Mouse (Mus musculus) heart, adult 2 months (tissue): ENCODE measurements at regions not wholly inside any gene's neighbourhood (a gene's known extent, or its start where the extent isn't known, plus 50 kb on each side); places are given as distances from the start of the nearest gene placed in this dataset.
"Not testable (repeated sequence)": the region's sequence is repeated elsewhere in the genome, so short reads cannot be mapped to it uniquely, and the experiment has no call there.

Experiments used
- CTCF ChIP-seq: fragments of 200-600 bp; IDR thresholded peaks from 2 replicates; pipeline ENCODE4 v1.8.1; 2022; ENCODE audit warnings: antibody characterized with exemption, mild to moderate bottlenecking, moderate library complexity
- EP300 ChIP-seq: fragments of 200-500 bp; IDR thresholded peaks from 2 replicates; pipeline ENCODE4 v1.6.1; 2011; ENCODE audit warnings: low read depth, low read length, control low read depth; ENCODE audit not compliant: insufficient read depth

DNA sequence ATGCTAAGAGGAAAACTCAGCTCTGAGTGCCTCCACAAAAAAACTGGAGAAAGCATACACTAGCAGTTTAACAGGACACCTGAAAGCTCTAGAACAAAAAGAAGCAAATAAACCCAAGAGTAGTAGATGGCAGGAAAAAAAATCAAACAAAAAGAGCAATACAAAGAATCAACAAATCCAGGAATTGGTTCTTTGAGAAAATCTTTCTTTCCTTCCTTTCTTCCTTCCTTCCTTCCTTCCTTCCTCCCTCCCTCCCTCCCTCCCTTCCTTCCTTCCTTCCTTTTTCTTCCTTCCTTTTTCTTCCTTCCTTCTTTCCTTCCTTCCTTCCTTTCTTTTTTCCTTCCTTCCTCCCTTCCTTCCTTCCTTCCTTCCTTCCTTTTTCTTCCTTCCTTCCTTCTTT, 71.6 kb upstream of the Gap43 start:
- not testable (repeated sequence) for TF ChIP-seq EP300, CTCF
